Mouse (Mus musculus) liver, embryonic 12.5 days (tissue): Measurements from ENCODE around the gene Gak. TPM values are rescaled to one million over a fixed set of nuclear protein-coding genes. Genes with fewer than 3 reads are reported as not detected.

Source experiments
- ATAC-seq: fragments of 200-750 bp; cut with Nextera tagmentation; 2 replicates; pipeline ENCODE4 v1.8.0; 2017; ENCODE audit warnings: moderate number of reproducible peaks, mild to moderate bottlenecking, moderate library complexity
- H3K27ac ChIP-seq: fragments of 300-500 bp; sonication (generic); 2 replicates; pipeline ENCODE4 v1.5.1; 2016; ENCODE audit warnings: mild to moderate bottlenecking
- H3K27me3 ChIP-seq: fragments of 300-500 bp; sonication (generic); replicated peaks from 2 replicates; pipeline ENCODE4 v1.6.1; 2016; ENCODE audit warnings: mild to moderate bottlenecking, moderate library complexity
- H3K36me3 ChIP-seq: fragments of 300-500 bp; sonication (generic); 2 replicates; pipeline ENCODE4 v1.6.1; 2016; ENCODE audit warnings: mild to moderate bottlenecking, moderate library complexity
- H3K4me1 ChIP-seq: fragments of 300-500 bp; sonication (generic); 2 replicates; pipeline ENCODE4 v1.6.1; 2016
- H3K4me2 ChIP-seq: fragments of 300-500 bp; sonication (generic); 2 replicates; pipeline ENCODE4 v1.6.1; 2016; ENCODE audit warnings: mild to moderate bottlenecking, moderate library complexity
- H3K4me3 ChIP-seq: fragments of 300-500 bp; sonication (generic); 2 replicates; pipeline ENCODE4 v1.5.1; 2016; ENCODE audit warnings: mild to moderate bottlenecking, moderate library complexity
- H3K9ac ChIP-seq: fragments of 300-500 bp; sonication (generic); 2 replicates; pipeline ENCODE4 v1.6.1; 2016; ENCODE audit warnings: mild to moderate bottlenecking, moderate library complexity
- H3K9me3 ChIP-seq: fragments of 300-500 bp; sonication (generic); replicated peaks from 2 replicates; pipeline ENCODE4 v1.6.1; 2016; ENCODE audit warnings: mild to moderate bottlenecking, moderate library complexity
- WGBS: fragments of 180-500 bp; shearing (Covaris S2); methylation state at CpG from one replicate; pipeline ENCODE4 v1.1.7; 2016; ENCODE audit not compliant: insufficient replicate concordance; 5-methylcytosine and 5-hydroxymethylcytosine counted together
- polyA plus RNA-seq: library from polyadenylated mRNA; unstranded; fragments of >200 nt; fragmentation: Nextera tagmentation; extraction: Ambion mirVana; gene quantifications from 2 replicates; pipeline ENCODE4 v1.2.1, GENCODE M21; 2016

Gak gene
- polyA plus RNA-seq, 1 experiment from 2014 or later, result 42.1 TPM

DNA sequence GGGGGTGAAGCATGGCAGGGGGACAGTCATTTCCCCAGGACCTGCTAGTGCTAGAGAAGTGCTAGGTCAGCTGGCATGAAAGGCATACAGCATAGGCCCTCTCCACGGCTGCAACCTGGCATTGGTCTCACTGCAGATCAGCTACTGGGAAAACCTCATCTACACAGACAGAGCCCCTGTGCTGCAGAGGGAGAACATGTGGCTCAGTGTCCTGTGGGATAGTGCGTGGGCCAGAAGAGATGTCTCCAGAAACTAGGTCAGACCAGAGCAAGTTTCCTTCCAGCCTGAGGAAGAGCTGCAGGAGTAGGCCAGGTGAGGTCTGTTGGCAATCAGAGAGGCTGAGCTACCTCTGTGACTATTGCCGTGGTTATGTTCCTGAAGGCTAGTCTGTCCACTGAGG lies 107.7 kb downstream of the Gak start:
- Histone ChIP-seq H3K9ac (no peak overlapping the region), H3K27me3 (0 out of 2 replicates have a peak, but pooled peaks cover 8% of the 10 kb centered on the region), H3K27ac (no peak overlapping the region), H3K4me3 (no peak overlapping the region), H3K4me1 (no peaks in the 10 kb centered on the region), H3K9me3 (no peaks in the 10 kb centered on the region), H3K4me2 (no peak overlapping the region), H3K36me3 (no peaks in the 10 kb centered on the region)
- no peak for ATAC-seq
- WGBS, result 47% methylated on average over 3 of the region's 3 CpGs

DNA sequence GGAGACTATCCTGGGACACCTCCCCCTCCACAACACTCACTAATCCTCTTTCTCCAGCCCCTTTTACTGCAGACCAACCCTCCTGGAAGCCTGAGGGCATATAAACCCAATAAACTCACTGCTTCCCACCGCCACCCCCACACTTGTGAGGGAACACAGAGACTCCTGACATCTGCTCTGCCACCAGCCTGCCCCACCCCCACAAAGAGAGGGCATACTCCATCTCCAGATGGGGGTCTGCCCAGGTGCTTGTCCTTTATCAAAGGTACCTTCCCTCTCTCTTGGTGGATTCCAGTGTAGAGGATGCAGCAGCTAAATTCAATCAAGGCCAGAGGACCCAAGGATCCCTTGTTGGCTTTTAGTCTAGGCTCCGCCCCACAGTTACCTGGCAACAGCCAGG lies 108.5 kb downstream of the Gak start:
- no peak for ATAC-seq
- no peak overlapping the region for H3K27ac ChIP-seq
- H3K9ac ChIP-seq, result no peak overlapping the region
- H3K9me3 ChIP-seq, result no peaks in the 10 kb centered on the region
- H3K4me3 ChIP-seq, result no peak overlapping the region
- 0 out of 2 replicates have a peak, but pooled peaks cover 8% of the 10 kb centered on the region for H3K27me3 ChIP-seq
- no peak overlapping the region for H3K4me2 ChIP-seq
- no peaks in the 10 kb centered on the region for H3K4me1 ChIP-seq
- 55% methylated on average over 2 of the region's 2 CpGs for WGBS
- no peaks in the 10 kb centered on the region for H3K36me3 ChIP-seq

DNA sequence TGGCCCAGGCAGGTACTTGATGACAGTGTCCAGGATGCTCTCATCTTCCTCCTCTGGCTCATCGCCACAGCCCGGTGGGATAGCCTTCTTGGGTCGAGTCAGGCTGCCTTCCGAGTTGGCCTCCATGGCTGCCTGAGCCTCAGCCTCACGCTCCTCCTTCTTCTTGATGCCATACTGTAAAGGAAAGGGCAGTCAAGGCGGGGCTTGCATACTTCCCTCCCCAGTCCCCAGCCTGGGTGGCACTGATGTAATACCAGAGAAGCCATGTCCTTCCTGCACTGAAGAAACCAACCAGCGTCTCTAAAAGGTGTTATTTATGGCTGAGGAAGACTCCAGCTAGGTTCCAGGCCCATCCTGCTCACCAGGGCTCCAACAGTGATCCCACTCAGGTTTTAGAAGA lies 109.4 kb downstream of the Gak start:
- no peak overlapping the region for H3K4me3 ChIP-seq
- WGBS, result 61% methylated on average over 7 of the region's 7 CpGs
- H3K36me3 ChIP-seq, result no peaks in the 10 kb centered on the region
- ATAC-seq, result no peak
- H3K27me3 ChIP-seq, result 0 out of 2 replicates have a peak, but pooled peaks cover 4% of the 10 kb centered on the region
- H3K9me3 ChIP-seq, result no peaks in the 10 kb centered on the region
- no peak overlapping the region for H3K27ac ChIP-seq
- H3K9ac ChIP-seq, result no peak overlapping the region
- H3K4me2 ChIP-seq, result no peak overlapping the region
- no peaks in the 10 kb centered on the region for H3K4me1 ChIP-seq

Other genes with a start within 250 kb of the Gak start
- 0.17 and 0.24 TPM in 2 replicates for gene Pde6b, start 241.4 kb downstream of the Gak start, polyA plus RNA-seq
- 355 and 360 TPM in 2 replicates for gene Atp5k, start 195.3 kb downstream of the Gak start, polyA plus RNA-seq
- gene Mfsd7a, start 180.9 kb downstream of the Gak start, polyA plus RNA-seq, result 0.15 TPM in 1 of 2 replicates, not detected in the other
- 12.6 and 14.8 TPM in 2 replicates for gene Pcgf3, start 168.5 kb downstream of the Gak start, polyA plus RNA-seq
- gene Cplx1, start 79.7 kb downstream of the Gak start, polyA plus RNA-seq, result 0.07 TPM in 1 of 2 replicates, not detected in the other
- gene Tmem175, start within 50 bp of the Gak start, polyA plus RNA-seq, result 16.1 and 17.8 TPM in 2 replicates
- 5.9 TPM in 2 replicates for gene Idua, start 30.6 kb upstream of the Gak start, polyA plus RNA-seq
- 6.2 and 7.1 TPM in 2 replicates for gene Dgkq, start 39.9 kb upstream of the Gak start, polyA plus RNA-seq
- gene Slc26a1, start 45.8 kb upstream of the Gak start, polyA plus RNA-seq, result 12.7 and 12.9 TPM in 2 replicates
- 18.0 and 18.6 TPM in 2 replicates for gene Fgfrl1, start 62.6 kb upstream of the Gak start, polyA plus RNA-seq
- gene Rnf212, start 145.2 kb upstream of the Gak start, polyA plus RNA-seq, result 4.0 and 4.2 TPM in 2 replicates
- not detected in 2 replicates for gene Tmed11, start 165.6 kb upstream of the Gak start, polyA plus RNA-seq
- gene Vmn2r8, start 179.1 kb upstream of the Gak start, polyA plus RNA-seq, result not detected in 2 replicates
- gene Vmn2r9, start 222.8 kb upstream of the Gak start, polyA plus RNA-seq, result not detected in 2 replicates